9 mouse cellular contexts compared by ENCODE assay signal in the genomic region with DNA sequence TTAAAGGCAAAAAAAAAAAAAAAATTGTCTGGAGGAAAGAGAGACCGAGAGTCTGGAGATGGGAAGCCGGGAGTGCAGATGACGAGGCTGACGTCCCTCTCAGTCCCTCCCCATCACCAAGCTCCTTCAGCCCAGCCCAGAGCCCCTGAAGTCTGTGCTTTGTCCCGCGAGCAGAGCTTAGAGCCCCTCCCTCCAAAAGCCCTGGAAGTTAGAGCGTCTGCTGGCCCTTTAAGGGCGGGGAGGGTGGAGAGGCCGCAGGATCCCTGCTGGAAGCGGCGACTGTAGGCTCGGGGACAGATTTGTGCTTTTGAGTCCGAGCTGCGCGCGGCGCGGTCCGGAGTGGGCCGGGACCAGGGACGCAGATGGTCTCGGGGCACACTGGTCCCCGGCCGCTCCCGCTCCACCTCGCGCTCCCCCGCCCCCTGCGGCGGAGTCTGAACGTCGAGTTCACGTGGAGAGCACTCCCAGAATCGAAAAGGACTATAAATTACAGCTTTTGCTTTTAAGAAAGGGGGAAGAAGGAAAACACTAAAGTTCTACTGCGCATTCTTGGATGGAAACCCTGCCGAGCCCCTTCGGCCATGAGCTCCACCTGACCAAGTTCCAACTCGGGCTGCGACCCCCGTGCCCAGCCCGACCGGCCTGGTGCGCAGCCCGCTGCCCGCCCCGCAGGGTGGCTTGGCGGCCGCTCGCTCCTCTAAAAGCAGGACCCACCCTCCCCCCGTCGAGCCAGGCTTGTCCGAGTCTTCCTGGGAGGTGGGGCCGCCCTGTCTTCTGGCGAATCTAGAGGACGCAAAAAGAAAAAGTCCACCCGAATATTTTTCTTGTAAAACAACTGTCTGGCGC. TPM values are rescaled to one million over a fixed set of nuclear protein-coding genes. Genes with fewer than 3 reads are reported as not detected.
DNase-seq lines count a peak whose midpoint lies in the region; ATAC-seq and TF ChIP-seq lines count a peak whose summit lies in the region.
"Had no signal": no experiment of that assay in that cellular context is flagged by ENCODE, and none has a peak within 500 bp of the region (broad histone marks: within the 10 kb centered on the region; RNA-seq: fewer than 3 reads in every experiment).

No protein-coding gene starts in this region.

- H3K4me2 ChIP-seq in hindbrain, postnatal 0 days (ENCODE audit: low read depth, low read length), result peak overlapping the region; percentile 70
- H3K4me2 ChIP-seq in midbrain, embryonic 12.5 days (replicated peaks), result peak overlapping the region; percentile 78

- peak overlapping the region; percentile 3; the same call in 1 of the 2 replicates for H3K27ac ChIP-seq in embryonic fibroblast, embryonic 13.5 days (ENCODE audit: insufficient read depth, low read length)
- no peak overlapping the region for H3K27ac ChIP-seq in hindbrain, postnatal 0 days
- H3K27ac ChIP-seq in midbrain, embryonic 12.5 days (replicated peaks), result no peak overlapping the region

- H3K9me3 ChIP-seq in hindbrain, postnatal 0 days (ENCODE audit: low read length), result no peaks in the 10 kb centered on the region
- no peaks in the 10 kb centered on the region for H3K9me3 ChIP-seq in midbrain, embryonic 12.5 days

- H3K4me1 ChIP-seq in embryonic fibroblast, embryonic 13.5 days (ENCODE audit: control insufficient read depth, insufficient read depth, low read length), result peaks cover 2% of the 10 kb centered on the region; the same call in 1 of the 2 replicates
- H3K4me1 ChIP-seq in hindbrain, postnatal 0 days (ENCODE audit: insufficient read depth, low read length), result peaks cover 13% of the 10 kb centered on the region
- H3K4me1 ChIP-seq in midbrain, embryonic 12.5 days, result peaks cover 70% of the 10 kb centered on the region

- WGBS in hindbrain, postnatal 0 days, result 16% methylated on average over 56 of the region's 57 CpGs
- 2% methylated on average over 56 of the region's 57 CpGs for WGBS in midbrain, embryonic 12.5 days

- peak; percentile 35 to 37 for DNase-seq in right cerebral cortex, postnatal 10 days (ENCODE audit: low spot score in 2 of 2)
- DNase-seq in right cerebral cortex, postnatal 4 days, result no peak
- DNase-seq in hindbrain, postnatal 0 days (ENCODE audit: low spot score), result no peak
- DNase-seq in c-Kit-positive CD71-positive TER-119-positive erythroid progenitor cells, embryonic 14.5 days (ENCODE audit: low spot score), result no peak
- DNase-seq in left cerebral cortex, adult 9 months (ENCODE audit: low spot score in 2 of 2), result no peak
- DNase-seq in right cerebral cortex, postnatal 14 days, result no peak

- peak overlapping the region; percentile 31 for H3K4me3 ChIP-seq in embryonic fibroblast, embryonic 13.5 days (ENCODE audit: insufficient read depth, low read length)
- peak overlapping the region; percentile 38 for H3K4me3 ChIP-seq in hindbrain, postnatal 0 days (ENCODE audit: low read length)
- peak overlapping the region; percentile 48 for H3K4me3 ChIP-seq in midbrain, embryonic 12.5 days

- TF ChIP-seq POLR2A in embryonic fibroblast, embryonic 13.5 days (IDR thresholded peaks at IDR 0.05; ENCODE audit: low read depth, low read length), result no peak

- ATAC-seq in hindbrain, postnatal 0 days, result no peak
- ATAC-seq in midbrain, embryonic 12.5 days (ENCODE audit: low FRiP score, low read depth), result no peak

- no peak for TF ChIP-seq CTCF in embryonic fibroblast, embryonic 13.5 days (IDR thresholded peaks at IDR 0.05; ENCODE audit: borderline replicate concordance, insufficient read depth, low read length)
- TF ChIP-seq CTCF in hindbrain, postnatal 0 days (IDR thresholded peaks at IDR 0.05; ENCODE audit: low read depth), result no peak

- H3K9ac ChIP-seq in hindbrain, postnatal 0 days (replicated peaks; ENCODE audit: low read length), result peak overlapping the region; percentile 7; the same call in 1 of the 2 replicates
- peak overlapping the region; percentile 61 for H3K9ac ChIP-seq in midbrain, embryonic 12.5 days (replicated peaks)

- H3K27me3 ChIP-seq in hindbrain, postnatal 0 days (ENCODE audit: insufficient read depth, low read length), result peaks cover 17% of the 10 kb centered on the region
- peaks cover 69% of the 10 kb centered on the region for H3K27me3 ChIP-seq in midbrain, embryonic 12.5 days

- H3K36me3 ChIP-seq in hindbrain, postnatal 0 days (ENCODE audit: insufficient read depth, low read length), result peaks cover 10% of the 10 kb centered on the region; the same call in 1 of the 2 replicates
- H3K36me3 ChIP-seq in midbrain, embryonic 12.5 days, result peaks cover 9% of the 10 kb centered on the region

RNA-seq across cellular contexts. Expression of gene Cbx8, which starts 3.6 kb away (rescaled TPM):
- polyA plus RNA-seq in embryonic fibroblast, embryonic 13.5 days (2011; ENCODE audit: insufficient read length, low read depth, missing spikeins), result 3.9 and 4.2 TPM in 2 replicates
- 10.0 and 11.4 TPM in 2 replicates for total RNA-seq in hindbrain, postnatal 0 days (2014; rRNA removed)
- 6.5 and 7.6 TPM in 2 replicates for polyA plus RNA-seq in hindbrain, postnatal 0 days (2015; fragmentation: Nextera tagmentation; extraction: Ambion mirVana)
- 12.1 and 15.1 TPM in 2 replicates for polyA plus RNA-seq in midbrain, embryonic 12.5 days (2016; fragmentation: Nextera tagmentation; extraction: Ambion mirVana)

RNA-seq across cellular contexts. Expression of gene Cbx2, which starts 14.4 kb away (rescaled TPM):
- 4.7 and 6.9 TPM in 2 replicates for polyA plus RNA-seq in embryonic fibroblast, embryonic 13.5 days (2011; ENCODE audit: insufficient read length, low read depth, missing spikeins)
- total RNA-seq in hindbrain, postnatal 0 days (2014; rRNA removed), result 14.6 and 18.9 TPM in 2 replicates
- polyA plus RNA-seq in hindbrain, postnatal 0 days (2015; fragmentation: Nextera tagmentation; extraction: Ambion mirVana), result 7.0 and 7.4 TPM in 2 replicates
- 81.0 and 86.0 TPM in 2 replicates for polyA plus RNA-seq in midbrain, embryonic 12.5 days (2016; fragmentation: Nextera tagmentation; extraction: Ambion mirVana)

RNA-seq across cellular contexts. Expression of gene Cbx4, which starts 48.9 kb away (rescaled TPM):
- polyA plus RNA-seq in embryonic fibroblast, embryonic 13.5 days (2011; ENCODE audit: insufficient read length, low read depth, missing spikeins), result 11.2 and 11.8 TPM in 2 replicates
- total RNA-seq in hindbrain, postnatal 0 days (2014; rRNA removed), result 33.6 and 41.3 TPM in 2 replicates
- polyA plus RNA-seq in hindbrain, postnatal 0 days (2015; fragmentation: Nextera tagmentation; extraction: Ambion mirVana), result 22.4 and 23.7 TPM in 2 replicates
- 12.4 and 15.2 TPM in 2 replicates for polyA plus RNA-seq in midbrain, embryonic 12.5 days (2016; fragmentation: Nextera tagmentation; extraction: Ambion mirVana)

RNA-seq across cellular contexts. Expression of gene Enpp7, which starts 49.2 kb away (rescaled TPM):
- polyA plus RNA-seq in embryonic fibroblast, embryonic 13.5 days (2011; ENCODE audit: insufficient read length, low read depth, missing spikeins), result not detected in 2 replicates
- total RNA-seq in hindbrain, postnatal 0 days (2014; rRNA removed), result not detected in 2 replicates
- polyA plus RNA-seq in hindbrain, postnatal 0 days (2015; fragmentation: Nextera tagmentation; extraction: Ambion mirVana), result not detected in 2 replicates
- not detected in 2 replicates for polyA plus RNA-seq in midbrain, embryonic 12.5 days (2016; fragmentation: Nextera tagmentation; extraction: Ambion mirVana)
- polyA plus RNA-seq: cortical plate, adult 2 months had no signal

Comparison
In these comparisons a context has a peak if more than half of its experiments do, and no peak if none do; other contexts are left out.
1. DNase-seq: peak in right cerebral cortex, postnatal 10 days (2 of 2); none in right cerebral cortex, postnatal 4 days (single experiment), hindbrain, postnatal 0 days (single experiment), c-Kit-positive CD71-positive TER-119-positive erythroid progenitor cells, embryonic 14.5 days (single experiment), left cerebral cortex, adult 9 months (0 of 2) and right cerebral cortex, postnatal 14 days (single experiment).
2. Peak in every context shown above with its lines, with median percentiles within 50 percentile points of each other: H3K4me3 ChIP-seq.